ENCODE assay signal across 21 mouse cellular contexts in the genomic region with DNA sequence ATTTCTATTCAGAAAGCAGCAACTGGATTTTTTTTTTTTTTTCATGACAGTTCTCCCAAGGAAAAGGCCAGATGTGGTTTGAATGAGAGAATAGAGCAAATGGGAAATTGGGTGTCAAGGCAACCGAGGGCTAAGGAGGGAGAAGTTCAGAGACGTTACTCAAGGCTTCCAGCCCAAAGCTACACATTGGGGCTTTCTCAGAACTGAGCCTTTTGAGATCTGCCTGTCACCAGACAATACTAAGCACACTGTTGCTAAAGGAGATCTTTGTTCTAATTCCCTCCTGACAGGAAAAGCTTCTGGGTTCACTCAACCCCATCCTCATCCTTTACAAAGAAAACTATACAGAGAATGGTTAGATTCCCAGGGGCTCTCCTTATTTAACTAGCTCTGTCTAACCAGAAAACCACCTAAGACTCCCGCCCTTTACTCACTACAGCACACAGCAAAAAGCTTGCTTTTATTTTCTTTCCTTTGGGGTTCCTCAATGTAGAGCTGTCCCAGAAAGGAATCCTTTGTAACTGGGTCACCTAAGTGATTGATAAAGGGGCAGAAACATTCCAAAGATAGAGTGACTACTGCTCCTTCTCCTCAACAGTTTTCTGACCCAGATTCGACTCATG.
DNase-seq lines count a peak whose midpoint lies in the region; ATAC-seq lines count a peak whose summit lies in the region.
"Had no signal": no experiment of that assay in that cellular context is flagged by ENCODE, and none has a peak within 500 bp of the region (broad histone marks: within the 10 kb centered on the region; RNA-seq: fewer than 3 reads in every experiment).

No protein-coding gene starts in this region.

- no peaks in the 10 kb centered on the region for H3K9me3 ChIP-seq in embryonic facial prominence, embryonic 11.5 days (replicated peaks; ENCODE audit: control insufficient read depth, low read length)
- H3K9me3 ChIP-seq in embryonic facial prominence, embryonic 10.5 days = no peaks in the 10 kb centered on the region
- H3K9me3 ChIP-seq in hindbrain, embryonic 12.5 days (replicated peaks) = no peaks in the 10 kb centered on the region
- no peaks in the 10 kb centered on the region for H3K9me3 ChIP-seq in midbrain, embryonic 13.5 days
- H3K9me3 ChIP-seq: G1E; limb, embryonic 12.5 days; liver, embryonic 13.5 days had no signal

- DNase-seq in embryonic facial prominence, embryonic 11.5 days (ENCODE audit: low spot score) = no peak
- DNase-seq in embryonic facial prominence, embryonic 10.5 days (ENCODE audit: low spot score) = no peak
- DNase-seq in embryo, embryonic 10.5 days (ENCODE audit: low spot score) = peak; percentile 23
- no peak for DNase-seq in heart, adult 8-10 months (ENCODE audit: low spot score)
- no peak for DNase-seq in frontal cortex, postnatal 36 days (ENCODE audit: low spot score in 2 of 2)
- no peak for DNase-seq in frontal cortex, adult 2 months (ENCODE audit: extremely low spot score in 1 of 2, low spot score in 1 of 2)
- DNase-seq: adrenal gland, adult 2 months; cerebellum, adult 11 months; cerebellum, postnatal 36 days; gastrocnemius, postnatal 25 days; heart, postnatal 4 days; kidney, adult 11 months; liver, embryonic 13.5 days; right cerebral cortex, adult 18-20 months had no signal

- no peaks in the 10 kb centered on the region for H3K27me3 ChIP-seq in embryonic facial prominence, embryonic 11.5 days (ENCODE audit: control insufficient read depth, insufficient read depth, low read length)
- no peaks in the 10 kb centered on the region for H3K27me3 ChIP-seq in embryonic facial prominence, embryonic 10.5 days (replicated peaks; ENCODE audit: low read depth, poor library complexity, severe bottlenecking)
- no peaks in the 10 kb centered on the region for H3K27me3 ChIP-seq in hindbrain, embryonic 12.5 days
- no peaks in the 10 kb centered on the region for H3K27me3 ChIP-seq in midbrain, embryonic 13.5 days
- H3K27me3 ChIP-seq: limb, embryonic 12.5 days; liver, embryonic 13.5 days had no signal

- H3K36me3 ChIP-seq in embryonic facial prominence, embryonic 11.5 days (replicated peaks; ENCODE audit: control insufficient read depth, insufficient read depth, low read depth, low read length) = no peaks in the 10 kb centered on the region
- H3K36me3 ChIP-seq in embryonic facial prominence, embryonic 10.5 days (replicated peaks) = no peaks in the 10 kb centered on the region
- no peaks in the 10 kb centered on the region for H3K36me3 ChIP-seq in hindbrain, embryonic 12.5 days
- H3K36me3 ChIP-seq in midbrain, embryonic 13.5 days = no peaks in the 10 kb centered on the region
- H3K36me3 ChIP-seq: G1E; limb, embryonic 12.5 days; liver, embryonic 13.5 days had no signal

- no peaks in the 10 kb centered on the region for H3K4me1 ChIP-seq in embryonic facial prominence, embryonic 11.5 days (ENCODE audit: control insufficient read depth, insufficient read depth, low read length)
- peaks cover 5% of the 10 kb centered on the region; the same call in 1 of the 2 replicates for H3K4me1 ChIP-seq in embryonic facial prominence, embryonic 10.5 days
- H3K4me1 ChIP-seq in hindbrain, embryonic 12.5 days = no peaks in the 10 kb centered on the region
- H3K4me1 ChIP-seq in midbrain, embryonic 13.5 days (replicated peaks) = no peaks in the 10 kb centered on the region
- H3K4me1 ChIP-seq: limb, embryonic 12.5 days; liver, embryonic 13.5 days had no signal

- ATAC-seq in embryonic facial prominence, embryonic 11.5 days (replicated peaks; ENCODE audit: insufficient number of reproducible peaks, low FRiP score, low TSS enrichment, low read depth) = peak; percentile 39; the same call in 1 of the 2 replicates
- ATAC-seq in hindbrain, embryonic 12.5 days (ENCODE audit: low FRiP score) = peak; percentile 69
- ATAC-seq in midbrain, embryonic 13.5 days = 0 out of 2 replicates have a peak, but pooled peaks have one; percentile 43
- ATAC-seq: CD4-positive, CD25-positive, alpha-beta regulatory T cell, adult 4 months had no signal

- 38% methylated on average over 4 of the region's 4 CpGs for WGBS in embryonic facial prominence, embryonic 11.5 days
- 26% methylated on average over 4 of the region's 4 CpGs for WGBS in embryonic facial prominence, embryonic 10.5 days
- 16% methylated on average over 4 of the region's 4 CpGs for WGBS in hindbrain, embryonic 12.5 days
- 22% methylated on average over 4 of the region's 4 CpGs for WGBS in midbrain, embryonic 13.5 days

- no peak overlapping the region for H3K4me2 ChIP-seq in embryonic facial prominence, embryonic 11.5 days (ENCODE audit: low read depth, low read length)
- H3K4me2 ChIP-seq in hindbrain, embryonic 12.5 days (replicated peaks) = no peak overlapping the region
- H3K4me2 ChIP-seq in midbrain, embryonic 13.5 days (replicated peaks) = no peak overlapping the region
- H3K4me2 ChIP-seq: limb, embryonic 12.5 days; liver, embryonic 13.5 days had no signal

- H3K27ac ChIP-seq in embryonic facial prominence, embryonic 11.5 days (replicated peaks; ENCODE audit: low read depth, low read length) = no peak overlapping the region
- no peak overlapping the region for H3K27ac ChIP-seq in embryonic facial prominence, embryonic 10.5 days (replicated peaks)
- H3K27ac ChIP-seq in hindbrain, embryonic 12.5 days = no peak overlapping the region
- no peak overlapping the region for H3K27ac ChIP-seq in midbrain, embryonic 13.5 days
- H3K27ac ChIP-seq: kidney, postnatal 0 days; left cerebral cortex, adult 2 months; limb, embryonic 12.5 days; liver, embryonic 13.5 days had no signal

- no peak overlapping the region for H3K4me3 ChIP-seq in embryonic facial prominence, embryonic 11.5 days (ENCODE audit: low read depth, low read length)
- no peak overlapping the region for H3K4me3 ChIP-seq in embryonic facial prominence, embryonic 10.5 days
- no peak overlapping the region for H3K4me3 ChIP-seq in hindbrain, embryonic 12.5 days
- H3K4me3 ChIP-seq in midbrain, embryonic 13.5 days (replicated peaks) = no peak overlapping the region
- H3K4me3 ChIP-seq: left cerebral cortex, adult 2 months; limb, embryonic 12.5 days; liver, embryonic 13.5 days had no signal

- H3K9ac ChIP-seq in embryonic facial prominence, embryonic 11.5 days (replicated peaks; ENCODE audit: low read length) = no peak overlapping the region
- no peak overlapping the region for H3K9ac ChIP-seq in hindbrain, embryonic 12.5 days
- no peak overlapping the region for H3K9ac ChIP-seq in midbrain, embryonic 13.5 days (replicated peaks)
- H3K9ac ChIP-seq: limb, embryonic 12.5 days; liver, embryonic 13.5 days had no signal
